Mouse (Mus musculus) macrophage (primary cell): ENCODE results near the gene Mvd. TPM values are rescaled to one million over a fixed set of nuclear protein-coding genes. Genes with fewer than 3 reads are reported as not detected.

ENCODE experiments used
- H3K27ac ChIP-seq: fragments of 350-480 bp; formaldehyde crosslinking; 2 replicates; pipeline ENCODE4 v1.9.0; 2021
- H3K36me3 ChIP-seq: fragments of 350-480 bp; formaldehyde crosslinking; 2 replicates; pipeline ENCODE4 v1.9.0; 2021; ENCODE audit errors: inconsistent target
- H3K4me3 ChIP-seq: fragments of 350-480 bp; formaldehyde crosslinking; 2 replicates; pipeline ENCODE4 v1.9.0; 2021; ENCODE audit errors: inconsistent target
- H3K79me2 ChIP-seq: fragments of 350-480 bp; formaldehyde crosslinking; 2 replicates; pipeline ENCODE4 v1.9.0; 2021; ENCODE audit errors: inconsistent target
- WGBS: methylation state at CpG from one replicate; pipeline ENCODE4 v1.1.7; 2026; ENCODE audit warnings: inconsistent platforms; ENCODE audit not compliant: missing documents; 5-methylcytosine and 5-hydroxymethylcytosine counted together
- polyA plus RNA-seq: library from polyadenylated mRNA; stranded (reverse); fragments of 250-400 nt; gene quantifications from 3 replicates; pipeline ENCODE4 v1.2.4, GENCODE M21; 2018; ENCODE audit warnings: inconsistent platforms

Gene Mvd
- polyA plus RNA-seq, 1 experiment from 2014 or later, result 10.1 TPM

- H3K4me3 ChIP-seq, result no peak overlapping the region
- H3K79me2 ChIP-seq, result peaks cover 73% of the 10 kb centered on the region
- WGBS, result 95% methylated on average over 7 of the region's 7 CpGs
- peaks cover 64% of the 10 kb centered on the region for H3K36me3 ChIP-seq
- no peak overlapping the region for H3K27ac ChIP-seq
Observed at GRCm38 (mm10) chr8:122427607-122428006, 15.6 kb downstream of the Mvd start.

- Histone ChIP-seq H3K36me3 (peaks cover 64% of the 10 kb centered on the region), H3K79me2 (peaks cover 60% of the 10 kb centered on the region), H3K4me3 (no peak overlapping the region), H3K27ac (no peak overlapping the region)
- 93% methylated on average over 9 of the region's 9 CpGs for WGBS
Observed at GRCm38 (mm10) chr8:122426145-122426544, 17.1 kb downstream of the Mvd start.

GRCm38 (mm10) chr8:122423659-122424058, 19.6 kb downstream of the Mvd start:
- Histone ChIP-seq H3K79me2 (peaks cover 40% of the 10 kb centered on the region), H3K36me3 (peaks cover 60% of the 10 kb centered on the region), H3K27ac (no peak overlapping the region), H3K4me3 (no peak overlapping the region)
- 93% methylated on average over 5 of the region's 5 CpGs for WGBS

- Histone ChIP-seq H3K36me3 (peaks cover 57% of the 10 kb centered on the region), H3K27ac (no peak overlapping the region), H3K79me2 (peaks cover 35% of the 10 kb centered on the region), H3K4me3 (no peak overlapping the region)
- WGBS, result 95% methylated on average over 24 of the region's 24 CpGs
Observed at GRCm38 (mm10) chr8:122423217-122423616, 20.0 kb downstream of the Mvd start.

GRCm38 (mm10) chr8:122421376-122422070, 21.7 kb downstream of the Mvd start, which contains the start of gene Il17c:
TSS of gene Il17c (plus strand) at chr8:122422020.
- Histone ChIP-seq H3K79me2 (peaks cover 18% of the 10 kb centered on the region; the same call in 1 of the 2 replicates), H3K36me3 (peaks cover 45% of the 10 kb centered on the region), H3K4me3 (no peak within 1 kb of the TSS), H3K27ac (no peak within 1 kb of the TSS)
- 94% methylated on average over 14 of the region's 14 CpGs for WGBS

GRCm38 (mm10) chr8:122419881-122420555, 23.2 kb downstream of the Mvd start:
- WGBS, result 92% methylated on average over 9 of the region's 9 CpGs
- peaks cover 3% of the 10 kb centered on the region; the same call in 1 of the 2 replicates for H3K79me2 ChIP-seq
- H3K27ac ChIP-seq, result no peak overlapping the region
- H3K4me3 ChIP-seq, result no peak overlapping the region
- H3K36me3 ChIP-seq, result peaks cover 36% of the 10 kb centered on the region

GRCm38 (mm10) chr8:122415554-122415953, 27.7 kb downstream of the Mvd start:
- 24% methylated on average over 6 of the region's 6 CpGs for WGBS
- Histone ChIP-seq H3K36me3 (peaks cover 47% of the 10 kb centered on the region), H3K27ac (peak overlapping the region; percentile 25), H3K79me2 (no peaks in the 10 kb centered on the region), H3K4me3 (no peak overlapping the region)

GRCm38 (mm10) chr8:122414311-122414710, 28.9 kb downstream of the Mvd start:
- H3K79me2 ChIP-seq, result no peaks in the 10 kb centered on the region
- no peak overlapping the region for H3K27ac ChIP-seq
- 89% methylated on average over 9 of the region's 9 CpGs for whole genome bisulfite sequencing
- peaks cover 59% of the 10 kb centered on the region for H3K36me3 ChIP-seq
- H3K4me3 ChIP-seq, result no peak overlapping the region

GRCm38 (mm10) chr8:122407678-122408077, 35.5 kb downstream of the Mvd start:
- Histone ChIP-seq H3K79me2 (no peaks in the 10 kb centered on the region), H3K36me3 (peaks cover 75% of the 10 kb centered on the region), H3K4me3 (no peak overlapping the region), H3K27ac (peak overlapping the region; percentile 25; the same call in 1 of the 2 replicates)
- 75% methylated on average over 7 of the region's 7 CpGs for WGBS

- no peak overlapping the region for H3K27ac ChIP-seq
- 76% methylated on average over 9 of the region's 9 CpGs for WGBS
- no peaks in the 10 kb centered on the region for H3K79me2 ChIP-seq
- H3K4me3 ChIP-seq, result no peak overlapping the region
- H3K36me3 ChIP-seq, result peaks cover 75% of the 10 kb centered on the region
Observed at GRCm38 (mm10) chr8:122405146-122405805, 37.9 kb downstream of the Mvd start.

GRCm38 (mm10) chr8:122398186-122398585, 45.0 kb downstream of the Mvd start:
- 93% methylated on average over 9 of the region's 9 CpGs for WGBS

GRCm38 (mm10) chr8:122395291-122395690, 47.9 kb downstream of the Mvd start:
- Histone ChIP-seq H3K4me3 (no peak overlapping the region), H3K36me3 (peaks cover 55% of the 10 kb centered on the region), H3K79me2 (peaks cover 19% of the 10 kb centered on the region; the same call in 1 of the 2 replicates), H3K27ac (no peak overlapping the region)
- WGBS, result 95% methylated on average over 6 of the region's 6 CpGs

More at GRCm38 (mm10) chr8:122398186-122398585, 45.0 kb downstream of the Mvd start:
- Histone ChIP-seq H3K4me3 (no peak overlapping the region), H3K79me2 (peaks cover 19% of the 10 kb centered on the region; the same call in 1 of the 2 replicates), H3K27ac (no peak overlapping the region), H3K36me3 (peaks cover 83% of the 10 kb centered on the region)

- Histone ChIP-seq H3K27ac (no peak overlapping the region), H3K36me3 (peaks cover 50% of the 10 kb centered on the region), H3K79me2 (peaks cover 19% of the 10 kb centered on the region; the same call in 1 of the 2 replicates), H3K4me3 (no peak overlapping the region)
Observed at GRCm38 (mm10) chr8:122393717-122394116, 49.5 kb downstream of the Mvd start.

- Histone ChIP-seq H3K79me2 (peaks cover 28% of the 10 kb centered on the region; the same call in 1 of the 2 replicates), H3K4me3 (no peak overlapping the region), H3K36me3 (peaks cover 62% of the 10 kb centered on the region), H3K27ac (no peak overlapping the region)
- WGBS, result 70% methylated on average over 3 of the region's 3 CpGs
Observed at GRCm38 (mm10) chr8:122390758-122391157, 52.5 kb downstream of the Mvd start.

- H3K79me2 ChIP-seq, result peaks cover 34% of the 10 kb centered on the region
- no peak overlapping the region for H3K4me3 ChIP-seq
- peaks cover 62% of the 10 kb centered on the region for H3K36me3 ChIP-seq
- H3K27ac ChIP-seq, result no peak overlapping the region
- WGBS, result 96% methylated on average over 3 of the region's 3 CpGs
Observed at GRCm38 (mm10) chr8:122389357-122389756, 53.9 kb downstream of the Mvd start.
